Mouse (Mus musculus): ENCODE data around the gene Foxe1. TPM values are rescaled to one million over a fixed set of nuclear protein-coding genes. Genes with fewer than 3 reads are reported as not detected.
A peak's percentile ranks its signal among the peaks of the same experiment; 100 is the strongest.

Gene Foxe1
- polyA plus RNA-seq, 1 experiment from 2014 or later, result not detected

DNA sequence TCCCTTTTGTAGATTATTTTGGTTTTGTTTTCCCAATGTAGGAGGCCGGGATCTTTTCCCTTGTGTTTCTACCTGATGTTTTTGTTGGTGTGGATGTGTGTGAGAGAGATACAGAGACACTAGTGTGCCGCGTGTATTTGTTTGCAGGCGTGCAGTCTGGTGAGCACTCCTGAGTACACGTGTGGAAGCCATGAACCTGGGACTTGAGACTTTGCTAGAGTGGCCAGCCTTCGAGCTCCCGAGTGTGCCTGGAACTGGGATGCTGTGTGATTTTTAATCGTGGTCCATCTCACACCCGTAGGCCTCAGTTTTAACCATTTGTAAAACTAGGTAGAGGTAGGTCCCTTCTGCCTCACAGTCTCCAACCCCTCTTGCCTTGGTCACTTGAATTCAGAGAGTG lies 5.5 kb downstream of the Foxe1 start:
- H3K9ac ChIP-seq, result no peak overlapping the region
- WGBS (ENCODE audit: insufficient replicate concordance), result 25% methylated on average over 9 of the region's 9 CpGs
- no peak overlapping the region for H3K4me3 ChIP-seq (replicated peaks)
- no peak for DNase-seq
- no peak overlapping the region for H3K27ac ChIP-seq
- no peaks in the 10 kb centered on the region for H3K36me3 ChIP-seq
- peaks cover 10% of the 10 kb centered on the region for H3K4me1 ChIP-seq (replicated peaks)
- H3K27me3 ChIP-seq, result peaks cover 100% of the 10 kb centered on the region
- H3K4me2 ChIP-seq, result no peak overlapping the region
- no peak for ATAC-seq (ENCODE audit: low read depth)
- H3K9me3 ChIP-seq (replicated peaks), result no peaks in the 10 kb centered on the region

DNA sequence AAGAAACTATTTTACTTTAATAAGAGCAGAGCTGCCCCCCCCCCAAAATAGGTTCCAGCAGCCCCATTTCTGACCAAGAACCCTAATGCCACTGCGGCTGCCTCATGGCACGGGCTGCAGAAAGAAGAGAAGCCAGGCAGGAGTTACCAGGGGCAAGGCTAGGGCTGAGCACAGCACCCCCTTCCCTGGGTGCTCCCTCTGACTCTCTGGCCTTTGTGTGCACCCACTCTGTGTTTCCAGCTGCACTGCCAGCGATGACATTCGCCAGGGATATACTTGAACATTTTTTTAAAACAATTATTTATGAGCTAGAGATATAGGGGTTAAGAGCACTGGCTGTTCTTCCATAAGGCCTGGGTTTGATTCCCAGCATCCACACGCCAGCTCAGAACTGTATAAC lies 6.1 kb downstream of the Foxe1 start:
- ATAC-seq (ENCODE audit: low read depth) (no peak), DNase-seq (no peak)
- Histone ChIP-seq H3K9me3 (replicated peaks) (no peaks in the 10 kb centered on the region), H3K4me2 (no peak overlapping the region), H3K4me3 (replicated peaks) (no peak overlapping the region), H3K36me3 (no peaks in the 10 kb centered on the region), H3K4me1 (replicated peaks) (peaks cover 3% of the 10 kb centered on the region), H3K27ac (no peak overlapping the region), H3K9ac (no peak overlapping the region), H3K27me3 (peaks cover 96% of the 10 kb centered on the region)
- 52% methylated on average over 5 of the region's 5 CpGs for WGBS (ENCODE audit: insufficient replicate concordance)

DNA sequence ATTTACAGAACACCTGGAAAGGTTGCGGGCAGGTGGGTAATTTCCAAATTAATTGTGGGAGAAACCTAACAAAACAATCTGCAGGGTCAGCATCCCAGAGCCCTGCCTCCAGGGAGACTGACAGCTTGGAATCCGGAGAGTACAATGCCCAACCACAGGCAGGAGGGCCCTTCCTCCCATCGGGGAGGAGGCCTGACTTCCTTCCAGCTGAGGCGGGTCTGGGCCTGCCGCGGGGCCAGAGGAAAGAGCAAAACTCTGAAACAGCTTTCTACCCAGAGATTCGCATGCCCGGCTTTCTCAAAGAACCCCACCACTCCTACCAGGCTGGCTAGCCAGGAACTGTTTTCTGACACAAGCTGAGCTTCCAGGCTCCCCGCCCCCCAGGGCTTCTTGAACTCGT lies 9.6 kb downstream of the Foxe1 start:
- Histone ChIP-seq H3K9me3 (replicated peaks) (no peaks in the 10 kb centered on the region), H3K9ac (no peak overlapping the region), H3K4me3 (replicated peaks) (no peak overlapping the region), H3K4me2 (no peak overlapping the region), H3K27ac (no peak overlapping the region), H3K27me3 (peaks cover 82% of the 10 kb centered on the region), H3K36me3 (no peaks in the 10 kb centered on the region), H3K4me1 (replicated peaks) (no peaks in the 10 kb centered on the region)
- 21% methylated on average over 10 of the region's 10 CpGs for WGBS (ENCODE audit: insufficient replicate concordance)
- no peak for ATAC-seq (ENCODE audit: low read depth)
- DNase-seq, result no peak

DNA sequence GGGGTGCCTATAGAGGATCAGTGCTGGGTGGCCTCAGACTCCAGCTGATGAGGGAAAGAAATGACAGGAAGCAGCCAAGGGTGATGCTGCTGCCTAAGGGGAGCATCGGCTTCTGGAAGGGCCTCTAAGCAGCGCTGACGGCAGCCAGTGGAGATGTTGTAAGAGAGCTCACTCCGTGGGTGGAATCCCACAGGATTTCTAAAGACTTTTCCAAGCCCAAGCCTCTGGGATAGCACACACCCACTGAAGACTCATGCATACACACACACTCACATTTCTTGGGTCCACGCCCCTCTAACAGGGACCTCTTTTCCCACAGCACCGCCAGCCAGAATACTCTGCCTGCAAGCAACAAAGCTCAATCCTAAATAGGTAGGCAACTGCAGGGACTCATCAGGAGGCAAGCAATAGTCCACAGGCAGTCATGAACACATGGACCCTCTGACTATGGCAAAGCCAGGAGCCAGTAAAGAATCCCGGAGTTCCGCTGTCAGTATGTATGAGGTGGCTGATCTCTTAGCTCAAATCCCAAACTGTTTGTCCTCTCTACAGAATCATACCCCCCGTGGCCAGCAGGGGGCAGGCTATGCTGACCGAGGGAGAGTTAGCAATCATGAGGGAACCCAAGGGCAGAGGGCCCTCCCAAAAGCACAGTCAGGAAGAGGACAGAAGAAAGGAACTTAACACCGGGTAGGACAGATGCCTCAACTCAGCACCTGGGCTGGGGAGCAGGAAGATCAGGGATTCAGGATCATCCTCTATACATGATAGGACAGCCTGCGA lies 13.1 kb downstream of the Foxe1 start:
- Histone ChIP-seq H3K4me2 (no peak overlapping the region), H3K9me3 (replicated peaks) (no peaks in the 10 kb centered on the region)

DNA sequence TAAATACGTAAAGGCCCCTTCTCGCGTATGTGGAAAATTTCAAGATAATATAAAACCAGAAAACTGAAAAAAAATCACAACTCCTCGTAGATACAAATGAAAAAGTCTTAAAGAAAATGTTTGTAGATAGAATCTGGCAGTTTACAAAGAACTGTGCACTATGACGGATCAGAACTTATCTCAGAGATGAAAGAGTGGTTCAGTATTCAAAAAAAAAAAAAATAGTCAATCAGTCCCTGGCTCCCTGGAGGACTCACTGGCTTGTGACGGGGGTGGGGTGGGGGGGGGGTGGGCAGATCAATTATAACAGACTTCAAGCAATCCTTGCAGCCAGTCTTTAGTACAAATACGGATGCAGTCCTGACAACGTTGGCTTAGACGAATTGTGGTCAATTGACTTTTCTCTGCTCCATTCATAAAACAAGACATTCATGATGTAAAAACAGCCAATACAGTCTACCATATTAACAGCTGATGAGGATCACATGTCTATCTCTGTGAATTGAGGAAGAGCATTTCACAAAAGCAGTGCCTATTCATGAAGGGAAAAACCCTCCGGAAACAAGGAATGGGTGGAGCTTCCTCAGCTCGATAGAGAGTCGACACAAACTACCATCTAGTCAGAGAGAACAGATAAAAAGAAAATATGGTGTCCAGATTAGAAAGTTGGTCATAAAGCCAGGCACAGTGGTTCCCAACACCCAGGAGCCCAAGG lies 16.3 kb downstream of the Foxe1 start:
- no peak for ATAC-seq (ENCODE audit: low read depth)

More for the DNA sequence above, 13.1 kb downstream of the Foxe1 start:
- Histone ChIP-seq H3K36me3 (no peaks in the 10 kb centered on the region), H3K27ac (no peak overlapping the region), H3K4me1 (replicated peaks) (no peaks in the 10 kb centered on the region), H3K4me3 (replicated peaks) (no peak overlapping the region), H3K9ac (no peak overlapping the region), H3K27me3 (peaks cover 48% of the 10 kb centered on the region)
- 45% methylated on average over 12 of the region's 12 CpGs for WGBS (ENCODE audit: insufficient replicate concordance)
- ATAC-seq (ENCODE audit: low read depth) (no peak), DNase-seq (peak; percentile 57)

DNA sequence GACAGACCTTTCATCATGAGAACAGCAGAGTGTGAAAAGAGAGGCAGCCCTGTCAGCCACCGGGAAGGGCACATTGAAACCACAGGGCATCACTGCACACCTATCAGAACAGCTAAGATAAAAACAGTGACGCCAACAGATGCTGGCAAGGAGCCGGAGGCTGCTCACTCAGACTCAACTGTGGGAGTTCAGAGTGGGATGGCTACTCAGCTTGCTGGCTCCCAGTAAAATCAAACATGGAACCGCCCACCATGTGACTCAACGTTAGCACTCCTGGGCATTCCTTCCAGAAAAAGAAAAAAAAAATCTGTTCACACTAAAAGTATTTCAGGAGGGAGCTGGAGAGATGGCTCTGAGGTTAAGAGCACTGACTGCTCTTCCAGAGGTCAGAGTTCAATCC lies 17.8 kb downstream of the Foxe1 start:
- Histone ChIP-seq H3K4me3 (replicated peaks) (no peak overlapping the region), H3K4me1 (replicated peaks) (no peaks in the 10 kb centered on the region), H3K9me3 (replicated peaks) (no peaks in the 10 kb centered on the region), H3K4me2 (no peak overlapping the region), H3K36me3 (no peaks in the 10 kb centered on the region), H3K9ac (no peak overlapping the region), H3K27ac (no peak overlapping the region), H3K27me3 (peaks cover 15% of the 10 kb centered on the region)
- no peak for ATAC-seq (ENCODE audit: low read depth)
- DNase-seq, result no peak
- 52% methylated on average over 5 of the region's 5 CpGs for WGBS (ENCODE audit: insufficient replicate concordance)

More for the DNA sequence above, 16.3 kb downstream of the Foxe1 start:
- Histone ChIP-seq H3K9ac (no peak overlapping the region), H3K27ac (no peak overlapping the region), H3K4me2 (no peak overlapping the region), H3K36me3 (no peaks in the 10 kb centered on the region), H3K9me3 (replicated peaks) (no peaks in the 10 kb centered on the region), H3K27me3 (peaks cover 21% of the 10 kb centered on the region), H3K4me1 (replicated peaks) (no peaks in the 10 kb centered on the region), H3K4me3 (replicated peaks) (no peak overlapping the region)
- no peak for DNase-seq
- WGBS (ENCODE audit: insufficient replicate concordance), result 51% methylated on average over 12 of the region's 12 CpGs

DNA sequence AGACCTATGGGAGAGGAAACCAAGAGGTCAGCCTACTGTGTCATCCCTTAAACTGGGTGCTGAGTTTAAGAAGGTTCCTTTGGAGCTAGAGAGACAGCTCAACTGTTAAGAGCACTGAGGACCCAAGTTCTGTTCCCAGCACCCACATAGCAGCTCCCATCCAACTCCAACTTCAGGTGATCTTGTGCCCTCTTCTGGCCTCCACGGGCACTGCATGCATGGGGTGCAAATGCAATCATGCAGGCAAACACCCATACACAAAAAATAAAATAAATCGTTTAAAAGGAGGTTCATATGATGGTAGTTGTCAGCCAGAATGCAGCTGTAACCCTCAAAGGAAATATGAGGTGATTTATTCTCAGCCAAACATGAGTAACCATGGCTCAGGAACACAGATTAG lies 21.0 kb downstream of the Foxe1 start:
- DNase-seq (no peak), ATAC-seq (ENCODE audit: low read depth) (no peak)
- peaks cover 25% of the 10 kb centered on the region for H3K27me3 ChIP-seq
- no peak overlapping the region for H3K9ac ChIP-seq
- H3K36me3 ChIP-seq, result no peaks in the 10 kb centered on the region
- no peak overlapping the region for H3K4me2 ChIP-seq
- no peaks in the 10 kb centered on the region for H3K4me1 ChIP-seq (replicated peaks)
- no peaks in the 10 kb centered on the region for H3K9me3 ChIP-seq (replicated peaks)
- no peak overlapping the region for H3K4me3 ChIP-seq (replicated peaks)
- WGBS (ENCODE audit: insufficient replicate concordance), result 54% methylated on average over 2 of the region's 2 CpGs
- no peak overlapping the region for H3K27ac ChIP-seq

DNA sequence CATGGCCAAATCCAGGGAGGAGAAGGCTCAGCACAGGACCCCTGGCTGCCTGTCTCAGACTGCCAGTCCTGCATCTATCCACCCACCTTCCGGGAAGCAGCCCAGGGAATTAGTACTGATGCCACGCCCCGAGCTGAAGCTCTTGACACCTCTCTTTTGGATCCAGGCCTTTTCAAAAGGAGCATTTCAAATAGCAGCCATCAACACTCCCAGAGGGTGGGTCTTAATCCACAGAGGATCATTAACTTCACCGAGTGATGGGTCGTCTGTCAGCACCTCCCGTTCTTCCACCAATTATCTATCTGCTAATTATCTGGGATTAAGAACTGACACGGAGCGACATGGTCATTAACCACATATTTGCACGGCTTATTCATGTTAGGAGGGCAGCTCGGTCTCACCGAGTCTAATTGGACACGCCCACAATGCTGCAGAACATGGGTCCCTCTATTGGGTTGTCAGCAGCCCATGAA lies 24.1 kb downstream of the Foxe1 start:
- peaks cover 53% of the 10 kb centered on the region for H3K27me3 ChIP-seq
- no peak overlapping the region for H3K4me3 ChIP-seq (replicated peaks)
- no peak overlapping the region for H3K4me2 ChIP-seq
- H3K27ac ChIP-seq, result no peak overlapping the region
- no peak overlapping the region for H3K9ac ChIP-seq
- WGBS (ENCODE audit: insufficient replicate concordance), result 13% methylated on average over 12 of the region's 12 CpGs
- DNase-seq (no peak), ATAC-seq (ENCODE audit: low read depth) (no peak)
- peaks cover 3% of the 10 kb centered on the region for H3K4me1 ChIP-seq (replicated peaks)
- H3K9me3 ChIP-seq (replicated peaks), result no peaks in the 10 kb centered on the region
- H3K36me3 ChIP-seq, result no peaks in the 10 kb centered on the region

DNA sequence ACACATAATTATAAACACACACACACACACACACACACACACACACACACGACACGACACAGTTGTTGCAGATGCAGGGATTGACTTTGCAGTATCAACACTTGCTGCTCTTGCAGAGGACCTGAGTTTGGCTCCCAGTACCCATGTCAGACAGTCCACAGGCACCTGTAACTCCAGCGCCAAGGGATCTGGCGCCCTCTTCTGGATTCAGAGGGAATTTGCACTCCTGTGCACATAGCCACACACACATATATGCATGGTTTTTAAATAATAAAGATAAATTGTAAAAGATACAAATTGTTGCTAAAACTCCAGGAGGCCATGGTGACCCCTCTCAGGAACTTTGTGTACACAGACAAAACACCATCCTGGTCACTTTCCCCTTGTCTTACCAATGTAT lies 25.7 kb downstream of the Foxe1 start:
- DNase-seq (no peak), ATAC-seq (ENCODE audit: low read depth) (no peak)
- Histone ChIP-seq H3K27me3 (peaks cover 64% of the 10 kb centered on the region), H3K4me2 (no peak overlapping the region), H3K4me3 (replicated peaks) (no peak overlapping the region), H3K9me3 (replicated peaks) (no peaks in the 10 kb centered on the region), H3K36me3 (no peaks in the 10 kb centered on the region), H3K9ac (no peak overlapping the region), H3K27ac (no peak overlapping the region), H3K4me1 (replicated peaks) (peaks cover 3% of the 10 kb centered on the region)
- 43% methylated on average over 4 of the region's 4 CpGs for WGBS (ENCODE audit: insufficient replicate concordance)

DNA sequence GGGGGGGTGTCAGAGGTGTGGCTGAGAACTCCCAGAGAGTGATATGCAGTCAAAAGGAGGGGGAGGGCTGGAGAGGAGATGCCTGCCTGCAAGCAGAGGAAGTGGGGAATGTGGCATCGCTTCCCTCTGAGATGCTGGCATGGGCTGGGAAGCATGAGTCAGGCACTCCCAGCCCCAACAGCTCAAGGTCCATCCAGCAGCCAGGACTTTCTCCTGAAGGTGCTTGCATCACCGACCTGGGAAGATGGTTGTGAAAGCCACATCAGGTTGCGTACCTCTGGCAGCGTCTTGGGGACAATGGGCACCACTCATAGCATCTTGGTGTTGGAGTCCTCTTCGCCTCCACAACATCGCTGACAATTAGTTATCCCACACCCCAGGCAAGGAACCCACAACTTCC lies 27.0 kb downstream of the Foxe1 start:
- 22% methylated on average over 6 of the region's 6 CpGs for WGBS (ENCODE audit: insufficient replicate concordance)
- H3K27me3 ChIP-seq, result peaks cover 64% of the 10 kb centered on the region
- H3K4me3 ChIP-seq (replicated peaks), result no peak overlapping the region
- DNase-seq, result no peak
- H3K4me2 ChIP-seq, result no peak overlapping the region
- no peak for ATAC-seq (ENCODE audit: low read depth)
- H3K36me3 ChIP-seq, result peaks cover 10% of the 10 kb centered on the region
- no peak overlapping the region for H3K9ac ChIP-seq
- H3K4me1 ChIP-seq (replicated peaks), result peaks cover 14% of the 10 kb centered on the region
- H3K27ac ChIP-seq, result no peak overlapping the region
- H3K9me3 ChIP-seq (replicated peaks), result no peaks in the 10 kb centered on the region

DNA sequence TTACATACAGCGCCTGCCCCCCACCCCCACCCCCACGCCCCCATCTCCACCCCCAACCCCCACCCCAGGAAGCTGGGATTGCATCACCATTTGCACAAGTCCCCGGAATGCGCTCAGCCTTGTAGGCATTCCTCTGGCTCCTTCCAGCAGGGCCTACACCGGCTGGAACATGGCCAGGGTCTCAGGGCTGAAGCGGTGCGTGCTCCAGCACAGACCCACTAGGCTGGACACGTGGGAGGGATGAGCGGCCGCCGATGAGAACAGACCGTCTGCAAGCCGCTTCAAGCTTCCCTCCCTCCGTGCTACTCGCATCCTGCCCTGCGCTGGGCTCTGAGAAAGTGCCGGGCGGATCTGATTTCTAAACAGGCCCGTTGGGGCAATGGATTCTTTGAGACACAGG lies 27.6 kb downstream of the Foxe1 start:
- Histone ChIP-seq H3K27me3 (peaks cover 62% of the 10 kb centered on the region), H3K36me3 (peaks cover 16% of the 10 kb centered on the region), H3K27ac (no peak overlapping the region), H3K4me2 (peak overlapping the region; percentile 45), H3K4me1 (replicated peaks) (peaks cover 15% of the 10 kb centered on the region), H3K4me3 (replicated peaks) (0 out of 2 replicates have a peak overlapping the region, but pooled peaks have one; percentile 25), H3K9me3 (replicated peaks) (no peaks in the 10 kb centered on the region), H3K9ac (no peak overlapping the region)
- WGBS (ENCODE audit: insufficient replicate concordance), result 7% methylated on average over 19 of the region's 19 CpGs
- ATAC-seq (ENCODE audit: low read depth), result peak; percentile 29; the same call in 1 of the 2 replicates
- no peak for DNase-seq

Data from liver, embryonic 13.5 days (tissue).